Mouse (Mus musculus): ENCODE measurements around the gene Crip1. TPM values are rescaled to one million over a fixed set of nuclear protein-coding genes. Genes with fewer than 3 reads are reported as not detected.

Crip1 gene
- polyA plus RNA-seq, 1 experiment: 1,644 TPM

- Histone ChIP-seq H3ac (ENCODE audit: control insufficient read depth, insufficient read length, low read depth) (no peak overlapping the region), H3K79me2 (ENCODE audit: control insufficient read depth, insufficient read depth) (no peaks in the 10 kb centered on the region), H3K4me3 (ENCODE audit: insufficient read depth, poor library complexity, severe bottlenecking) (no peak overlapping the region), H3K36me3 (ENCODE audit: control insufficient read depth, insufficient read depth) (peaks cover 78% of the 10 kb centered on the region), H3K27me3 (ENCODE audit: control insufficient read depth, insufficient read depth, insufficient read length) (no peaks in the 10 kb centered on the region), H3K79me3 (ENCODE audit: low read depth) (peaks cover 2% of the 10 kb centered on the region)
- TF ChIP-seq MAX (IDR thresholded peaks at IDR 0.05) (no peak), CEBPB (IDR thresholded peaks at IDR 0.05; ENCODE audit: low read depth) (no peak), CTCF (IDR thresholded peaks at IDR 0.05; ENCODE audit: control insufficient read depth, insufficient read depth, insufficient read length) (no peak), MYOG (IDR thresholded peaks at IDR 0.05; ENCODE audit: control insufficient read depth, extremely low read depth, insufficient read length) (no peak), MYOD1 (IDR thresholded peaks at IDR 0.05; ENCODE audit: control insufficient read depth, insufficient read length, low read depth) (no peak), USF1 (IDR thresholded peaks at IDR 0.05; ENCODE audit: low read depth) (no peak), FOSL1 (IDR thresholded peaks at IDR 0.05; ENCODE audit: insufficient read depth, low read length, poor library complexity, severe bottlenecking) (no peak)
These were observed 13.5 kb upstream of the Crip1 start for GRCm38 (mm10) chr12:113132567-113132966.

- H3K79me3 ChIP-seq (ENCODE audit: low read depth): peaks cover 2% of the 10 kb centered on the region
- no peaks in the 10 kb centered on the region for H3K27me3 ChIP-seq (ENCODE audit: control insufficient read depth, insufficient read depth, insufficient read length)
- TF ChIP-seq USF1 (IDR thresholded peaks at IDR 0.05; ENCODE audit: low read depth): no peak
- no peak for TF ChIP-seq MYOD1 (IDR thresholded peaks at IDR 0.05; ENCODE audit: control insufficient read depth, insufficient read length, low read depth)
- no peak overlapping the region for H3ac ChIP-seq (ENCODE audit: control insufficient read depth, insufficient read length, low read depth)
- H3K36me3 ChIP-seq (ENCODE audit: control insufficient read depth, insufficient read depth): peaks cover 78% of the 10 kb centered on the region
- no peak overlapping the region for H3K4me3 ChIP-seq (ENCODE audit: insufficient read depth, poor library complexity, severe bottlenecking)
- no peaks in the 10 kb centered on the region for H3K79me2 ChIP-seq (ENCODE audit: control insufficient read depth, insufficient read depth)
These were observed 12.9 kb upstream of the Crip1 start for GRCm38 (mm10) chr12:113133260-113133659.

- H3K79me3 ChIP-seq (ENCODE audit: low read depth): no peaks in the 10 kb centered on the region
- TF ChIP-seq MYOG (IDR thresholded peaks at IDR 0.05; ENCODE audit: control insufficient read depth, extremely low read depth, insufficient read length) (no peak), CTCF (IDR thresholded peaks at IDR 0.05; ENCODE audit: control insufficient read depth, insufficient read depth, insufficient read length) (no peak), CEBPB (IDR thresholded peaks at IDR 0.05; ENCODE audit: low read depth) (no peak), FOSL1 (IDR thresholded peaks at IDR 0.05; ENCODE audit: insufficient read depth, low read length, poor library complexity, severe bottlenecking) (no peak), MAX (IDR thresholded peaks at IDR 0.05) (no peak), MYOD1 (IDR thresholded peaks at IDR 0.05; ENCODE audit: control insufficient read depth, insufficient read length, low read depth) (no peak), USF1 (IDR thresholded peaks at IDR 0.05; ENCODE audit: low read depth) (no peak)
- H3K27me3 ChIP-seq (ENCODE audit: control insufficient read depth, insufficient read depth, insufficient read length): no peaks in the 10 kb centered on the region
- H3K79me2 ChIP-seq (ENCODE audit: control insufficient read depth, insufficient read depth): no peaks in the 10 kb centered on the region
- peaks cover 74% of the 10 kb centered on the region for H3K36me3 ChIP-seq (ENCODE audit: control insufficient read depth, insufficient read depth)
- H3ac ChIP-seq (ENCODE audit: control insufficient read depth, insufficient read length, low read depth): no peak overlapping the region
- no peak overlapping the region for H3K4me3 ChIP-seq (ENCODE audit: insufficient read depth, poor library complexity, severe bottlenecking)
These were observed 12.2 kb upstream of the Crip1 start for GRCm38 (mm10) chr12:113133861-113134403.

- no peak overlapping the region for H3ac ChIP-seq (ENCODE audit: control insufficient read depth, insufficient read length, low read depth)
- H3K79me2 ChIP-seq (ENCODE audit: control insufficient read depth, insufficient read depth): no peaks in the 10 kb centered on the region
- TF ChIP-seq USF1 (IDR thresholded peaks at IDR 0.05; ENCODE audit: low read depth) (no peak), MAX (IDR thresholded peaks at IDR 0.05) (no peak), MYOD1 (IDR thresholded peaks at IDR 0.05; ENCODE audit: control insufficient read depth, insufficient read length, low read depth) (no peak), MYOG (IDR thresholded peaks at IDR 0.05; ENCODE audit: control insufficient read depth, extremely low read depth, insufficient read length) (no peak), FOSL1 (IDR thresholded peaks at IDR 0.05; ENCODE audit: insufficient read depth, low read length, poor library complexity, severe bottlenecking) (no peak), CEBPB (IDR thresholded peaks at IDR 0.05; ENCODE audit: low read depth) (no peak), CTCF (IDR thresholded peaks at IDR 0.05; ENCODE audit: control insufficient read depth, insufficient read depth, insufficient read length) (no peak)
- H3K4me3 ChIP-seq (ENCODE audit: insufficient read depth, poor library complexity, severe bottlenecking): no peak overlapping the region
- H3K79me3 ChIP-seq (ENCODE audit: low read depth): no peaks in the 10 kb centered on the region
- H3K36me3 ChIP-seq (ENCODE audit: control insufficient read depth, insufficient read depth): peaks cover 69% of the 10 kb centered on the region
- no peaks in the 10 kb centered on the region for H3K27me3 ChIP-seq (ENCODE audit: control insufficient read depth, insufficient read depth, insufficient read length)
These were observed 11.6 kb upstream of the Crip1 start for GRCm38 (mm10) chr12:113134502-113134901.

GRCm38 (mm10) chr12:113135401-113135800 lies 10.7 kb upstream of the Crip1 start:
- Histone ChIP-seq H3K27me3 (ENCODE audit: control insufficient read depth, insufficient read depth, insufficient read length) (no peaks in the 10 kb centered on the region), H3K79me2 (ENCODE audit: control insufficient read depth, insufficient read depth) (peaks cover 2% of the 10 kb centered on the region), H3K79me3 (ENCODE audit: low read depth) (no peaks in the 10 kb centered on the region), H3ac (ENCODE audit: control insufficient read depth, insufficient read length, low read depth) (no peak overlapping the region), H3K36me3 (ENCODE audit: control insufficient read depth, insufficient read depth) (peaks cover 60% of the 10 kb centered on the region), H3K4me3 (ENCODE audit: insufficient read depth, poor library complexity, severe bottlenecking) (no peak overlapping the region)
- TF ChIP-seq USF1 (IDR thresholded peaks at IDR 0.05; ENCODE audit: low read depth) (no peak), MYOD1 (IDR thresholded peaks at IDR 0.05; ENCODE audit: control insufficient read depth, insufficient read length, low read depth) (no peak), MAX (IDR thresholded peaks at IDR 0.05) (no peak), MYOG (IDR thresholded peaks at IDR 0.05; ENCODE audit: control insufficient read depth, extremely low read depth, insufficient read length) (no peak), CEBPB (IDR thresholded peaks at IDR 0.05; ENCODE audit: low read depth) (no peak), FOSL1 (IDR thresholded peaks at IDR 0.05; ENCODE audit: insufficient read depth, low read length, poor library complexity, severe bottlenecking) (no peak), CTCF (IDR thresholded peaks at IDR 0.05; ENCODE audit: control insufficient read depth, insufficient read depth, insufficient read length) (no peak)

GRCm38 (mm10) chr12:113136492-113137020 lies 9.6 kb upstream of the Crip1 start:
- no peak for TF ChIP-seq CTCF (IDR thresholded peaks at IDR 0.05; ENCODE audit: control insufficient read depth, insufficient read depth, insufficient read length)
- TF ChIP-seq CEBPB (IDR thresholded peaks at IDR 0.05; ENCODE audit: low read depth): no peak
- TF ChIP-seq MYOD1 (IDR thresholded peaks at IDR 0.05; ENCODE audit: control insufficient read depth, insufficient read length, low read depth): no peak
- TF ChIP-seq USF1 (IDR thresholded peaks at IDR 0.05; ENCODE audit: low read depth): no peak
- no peak for TF ChIP-seq MAX (IDR thresholded peaks at IDR 0.05)
- no peak for TF ChIP-seq FOSL1 (IDR thresholded peaks at IDR 0.05; ENCODE audit: insufficient read depth, low read length, poor library complexity, severe bottlenecking)
- TF ChIP-seq MYOG (IDR thresholded peaks at IDR 0.05; ENCODE audit: control insufficient read depth, extremely low read depth, insufficient read length): no peak
- H3K36me3 ChIP-seq (ENCODE audit: control insufficient read depth, insufficient read depth): peaks cover 54% of the 10 kb centered on the region
- H3K27me3 ChIP-seq (ENCODE audit: control insufficient read depth, insufficient read depth, insufficient read length): no peaks in the 10 kb centered on the region
- no peak overlapping the region for H3K4me3 ChIP-seq (ENCODE audit: insufficient read depth, poor library complexity, severe bottlenecking)
- H3ac ChIP-seq (ENCODE audit: control insufficient read depth, insufficient read length, low read depth): no peak overlapping the region
- peaks cover 9% of the 10 kb centered on the region for H3K79me3 ChIP-seq (ENCODE audit: low read depth)
- H3K79me2 ChIP-seq (ENCODE audit: control insufficient read depth, insufficient read depth): peaks cover 13% of the 10 kb centered on the region
